Mouse (Mus musculus) heart, adult 9 months (tissue): ENCODE results near the gene Baiap2.

ENCODE experiments used
- DNase-seq, 2 experiments: peaks; one replicate each; pipeline ENCODE4 v3.0.0; 2022; ENCODE audit warnings: low spot score in 2 of 2

Gene Baiap2

DNA sequence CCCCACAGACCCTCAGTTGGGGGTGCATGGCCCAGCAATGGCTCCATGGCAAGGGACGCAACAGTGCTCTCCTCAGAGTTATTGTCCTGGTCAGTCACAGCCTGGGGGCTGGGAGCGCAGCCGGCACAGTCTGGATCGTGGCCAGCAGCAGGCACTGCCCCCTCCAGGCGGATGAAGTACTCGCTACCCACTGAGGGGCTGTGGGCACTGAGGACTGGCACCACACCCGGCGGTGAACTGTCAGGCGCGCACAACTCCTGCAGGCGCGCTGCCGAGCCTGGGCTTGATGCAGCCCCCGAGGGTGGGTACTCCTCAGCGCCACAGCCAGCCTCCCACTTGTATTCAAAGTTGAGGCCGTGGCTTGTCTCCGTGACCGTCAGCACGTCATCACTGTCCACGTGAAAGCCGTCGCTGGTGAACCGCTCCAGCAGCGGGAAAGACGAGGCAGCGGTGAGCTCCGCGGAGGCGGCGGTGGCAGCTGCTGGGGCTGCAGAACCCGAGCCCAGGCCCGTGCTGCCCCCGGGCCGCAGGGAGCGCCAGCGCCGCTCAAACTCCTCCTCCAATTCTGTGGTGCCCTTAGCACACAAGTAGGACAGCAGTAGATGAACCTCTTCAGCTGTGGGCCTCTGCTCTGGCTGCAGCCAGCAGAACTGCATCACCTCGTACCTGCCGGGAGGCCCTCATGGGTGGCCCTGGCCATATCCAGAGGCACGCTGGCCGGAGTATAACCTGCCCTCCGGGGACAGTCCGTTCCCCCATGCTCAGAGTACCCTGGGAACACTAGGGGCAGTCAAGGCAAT, 69.4 kb downstream of the Baiap2 start:
- DNase-seq, result no peak

GRCm38 (mm10) chr11:120012702-120013101, 70.1 kb downstream of the Baiap2 start:
- DNase-seq, result no peak

DNA sequence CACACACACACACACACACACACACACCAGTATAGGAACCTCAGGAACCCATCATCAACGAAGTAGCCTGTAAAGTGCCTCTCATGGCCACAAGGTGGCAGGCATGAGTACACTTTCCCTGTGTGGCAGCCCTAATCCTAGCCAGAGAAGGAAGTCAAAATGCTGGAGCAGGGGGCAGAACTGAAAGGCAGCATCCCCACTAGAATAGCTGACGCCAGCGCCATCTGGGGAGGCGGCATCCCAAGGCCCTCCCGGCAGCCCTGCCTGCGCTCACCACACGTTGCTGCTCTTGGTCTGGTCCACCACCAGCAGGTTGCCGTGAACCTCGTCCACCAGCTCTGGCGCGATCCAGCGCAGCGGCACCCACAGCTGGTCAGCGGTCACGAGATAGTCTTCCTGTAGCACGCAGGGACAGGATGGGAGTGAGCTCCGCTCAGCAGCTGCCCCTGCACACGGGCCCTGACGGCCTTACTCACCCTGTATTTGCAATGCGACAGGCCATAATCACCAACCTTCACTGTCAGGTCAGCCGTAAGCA, 70.7 kb downstream of the Baiap2 start:
- peak; percentile 82 to 84 for DNase-seq

- no peak for DNase-seq
Observed at GRCm38 (mm10) chr11:120014758-120015157, 72.2 kb downstream of the Baiap2 start.

DNA sequence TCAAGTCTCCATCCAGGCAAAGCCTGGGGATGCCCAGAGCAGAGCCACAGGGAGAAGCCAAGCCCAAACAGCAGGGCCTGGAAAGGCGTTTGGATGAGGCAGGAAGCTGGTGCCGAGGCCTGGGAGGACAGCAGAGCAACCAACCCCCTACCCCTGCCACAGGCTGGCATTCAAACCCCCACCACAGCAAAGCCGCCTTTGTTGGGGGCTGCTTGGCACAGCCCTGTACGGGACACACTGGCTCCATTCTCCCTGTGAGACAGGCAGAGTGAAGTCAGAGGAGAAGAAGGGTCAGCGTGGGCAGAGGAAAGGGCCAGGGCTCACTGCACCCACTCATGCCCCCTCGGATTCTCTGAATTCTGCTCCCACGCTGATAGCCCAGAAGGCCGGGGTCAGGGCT, 74.4 kb downstream of the Baiap2 start:
- DNase-seq, result no peak

- no peak for DNase-seq
Observed at GRCm38 (mm10) chr11:120019542-120020440, 77.2 kb downstream of the Baiap2 start.

DNA sequence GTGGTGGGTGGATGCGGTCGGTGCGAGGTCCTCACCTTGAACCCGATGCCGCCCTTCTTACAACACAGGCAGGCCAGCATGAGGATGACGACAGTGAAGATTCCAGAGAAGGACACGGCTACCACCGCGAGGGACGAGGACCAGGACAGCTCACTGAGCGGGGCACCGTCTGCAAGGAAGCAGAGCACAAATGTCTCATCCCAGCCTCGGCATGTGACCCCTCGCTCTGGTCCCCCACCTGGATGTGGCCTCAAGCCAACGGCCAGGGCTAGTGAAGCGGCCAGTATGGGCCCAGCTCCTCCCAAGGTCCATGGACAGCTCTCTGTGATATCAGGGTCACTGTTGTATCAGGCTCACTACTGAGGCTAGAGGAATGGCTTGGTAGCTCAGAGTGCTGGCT, 78.8 kb downstream of the Baiap2 start:
- DNase-seq, result no peak

- DNase-seq, result no peak
Observed at GRCm38 (mm10) chr11:120022216-120022615, 79.7 kb downstream of the Baiap2 start.

- DNase-seq, result no peak
Observed at GRCm38 (mm10) chr11:120022841-120023240, 80.3 kb downstream of the Baiap2 start.

GRCm38 (mm10) chr11:120026941-120027340, 84.4 kb downstream of the Baiap2 start:
- DNase-seq, result no peak

GRCm38 (mm10) chr11:120028319-120029092, 85.9 kb downstream of the Baiap2 start:
- no peak for DNase-seq

DNA sequence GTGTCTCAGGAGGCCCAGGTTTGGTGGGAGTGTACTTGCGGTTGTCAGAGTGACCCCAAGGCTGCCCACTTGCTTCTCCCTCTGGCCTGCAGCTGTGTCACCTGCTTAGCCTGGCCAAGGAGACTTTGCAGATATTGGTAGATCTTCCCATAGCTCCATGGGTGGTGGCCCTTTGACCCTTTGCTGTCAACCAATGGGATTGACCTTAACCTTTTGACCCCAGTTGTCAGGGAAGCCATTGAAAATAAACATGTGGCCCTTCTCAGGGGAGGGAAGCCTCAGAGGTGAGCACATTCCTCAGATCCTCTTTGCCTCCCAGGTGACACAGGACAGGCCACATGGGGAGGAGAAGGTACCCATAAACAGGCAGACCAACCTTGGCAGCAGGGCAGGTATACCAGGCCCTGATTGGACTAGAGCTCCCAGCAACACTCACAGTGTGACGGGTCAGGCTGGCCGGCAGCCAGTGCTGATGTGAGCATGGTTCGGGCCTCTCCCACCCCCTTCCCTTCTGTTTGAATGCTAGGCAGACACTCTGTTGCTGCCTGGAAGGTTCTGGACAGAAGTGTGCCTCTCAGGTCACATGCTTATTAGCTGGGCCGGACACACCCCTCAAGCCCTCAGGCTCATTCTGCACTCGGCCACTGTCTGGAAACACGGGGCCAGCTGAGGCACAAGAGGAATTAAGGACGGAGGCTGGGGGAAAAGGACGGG, 87.0 kb downstream of the Baiap2 start:
- DNase-seq, result no peak

DNA sequence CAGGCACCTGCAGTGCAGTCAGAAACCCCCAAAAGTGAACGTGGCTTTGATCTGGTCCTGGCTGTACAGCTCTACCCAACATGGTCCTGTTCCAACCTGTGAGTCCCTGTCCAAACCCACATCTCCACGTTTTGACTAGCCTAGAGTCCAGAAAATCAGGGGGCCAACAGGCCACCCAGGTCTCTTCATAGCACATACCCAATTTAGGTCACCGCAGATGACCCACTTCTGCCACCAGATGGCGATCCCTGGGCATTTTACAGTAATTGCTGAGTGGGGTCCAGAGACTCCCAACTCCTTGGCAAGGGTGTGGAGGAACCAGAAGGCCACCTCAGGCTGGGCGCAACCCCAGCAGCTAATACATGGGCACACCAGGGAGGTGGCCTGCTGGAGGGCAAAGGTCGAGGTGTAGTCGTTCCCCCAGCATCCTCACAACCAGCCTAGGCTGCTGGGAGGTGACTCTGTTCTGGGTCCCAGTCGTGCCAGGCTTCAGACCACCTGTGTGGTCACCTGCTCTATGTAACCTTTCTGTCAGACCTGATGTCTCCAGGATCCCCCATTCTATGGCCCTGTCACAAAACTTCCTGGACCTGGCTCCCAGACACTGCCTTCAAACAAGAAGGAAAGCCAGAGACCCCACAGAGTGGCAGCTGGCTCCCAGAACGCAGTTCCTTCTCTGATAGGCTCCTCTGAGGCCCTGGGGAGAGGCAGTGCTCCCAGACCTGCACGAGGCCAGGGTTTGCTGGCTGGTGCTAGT, 87.8 kb downstream of the Baiap2 start:
- DNase-seq, result peak in 1 of 2 experiments; percentile 43

DNA sequence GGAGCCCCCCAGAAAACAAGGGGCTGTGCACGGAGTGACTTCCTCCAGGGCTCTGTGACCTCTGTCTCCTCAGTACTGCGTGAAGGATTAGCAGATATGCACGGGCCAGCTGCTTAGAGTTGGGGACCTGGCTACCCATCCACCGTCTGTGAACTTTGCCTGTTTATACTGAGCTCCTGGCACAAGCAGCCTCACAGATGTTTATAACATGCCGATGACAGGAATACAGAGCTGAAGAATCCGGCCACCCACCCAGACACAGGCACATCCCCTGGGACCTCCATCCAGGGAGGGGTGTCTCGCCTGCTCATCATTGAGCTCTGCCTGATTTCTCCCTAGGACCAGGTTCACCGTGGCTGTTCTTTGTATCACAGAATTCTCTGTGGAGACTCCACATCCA, 89.5 kb downstream of the Baiap2 start:
- no peak for DNase-seq

DNA sequence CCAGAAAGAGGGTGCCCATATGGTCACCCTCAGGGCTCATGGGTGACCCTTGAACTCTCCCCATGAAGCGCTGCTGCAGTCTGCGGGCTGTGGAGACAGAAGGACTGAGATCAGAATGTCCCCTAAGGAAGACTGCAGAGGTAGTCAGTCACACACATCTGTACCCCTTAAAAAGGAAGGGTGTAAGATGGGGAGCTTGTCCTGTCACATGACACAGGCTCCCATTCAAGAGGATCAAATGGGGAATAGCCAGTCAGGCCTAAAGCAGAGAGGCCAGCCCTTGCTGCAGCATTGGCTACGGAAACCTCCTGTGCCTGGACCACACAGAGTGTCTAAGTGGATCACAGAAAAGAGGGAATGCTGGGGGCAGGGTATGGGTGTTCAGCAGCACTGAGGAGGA, 90.9 kb downstream of the Baiap2 start:
- DNase-seq, result no peak

DNA sequence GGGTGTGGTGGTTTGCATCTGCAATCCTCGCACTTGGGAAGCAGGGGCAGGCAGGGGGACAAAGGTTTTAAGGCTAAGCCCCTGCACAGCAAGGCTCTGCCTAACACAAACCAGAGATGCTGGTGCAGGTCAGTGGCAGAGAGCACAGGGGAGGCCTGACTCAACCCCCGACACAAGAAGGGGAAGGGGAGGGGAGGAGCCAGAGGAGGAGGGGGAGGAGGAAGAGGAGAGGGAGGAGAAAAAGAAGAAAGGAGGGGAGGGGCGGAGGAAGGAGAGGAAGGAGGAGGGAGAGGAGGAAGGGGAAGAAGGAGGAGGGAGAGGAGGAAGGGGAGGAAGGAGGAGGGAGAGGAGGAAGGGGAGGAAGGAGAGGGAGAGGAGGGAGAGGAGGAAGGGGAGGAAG, 91.7 kb downstream of the Baiap2 start:
- DNase-seq, result no peak

GRCm38 (mm10) chr11:120034762-120035161, 92.2 kb downstream of the Baiap2 start:
- DNase-seq, result no peak

DNA sequence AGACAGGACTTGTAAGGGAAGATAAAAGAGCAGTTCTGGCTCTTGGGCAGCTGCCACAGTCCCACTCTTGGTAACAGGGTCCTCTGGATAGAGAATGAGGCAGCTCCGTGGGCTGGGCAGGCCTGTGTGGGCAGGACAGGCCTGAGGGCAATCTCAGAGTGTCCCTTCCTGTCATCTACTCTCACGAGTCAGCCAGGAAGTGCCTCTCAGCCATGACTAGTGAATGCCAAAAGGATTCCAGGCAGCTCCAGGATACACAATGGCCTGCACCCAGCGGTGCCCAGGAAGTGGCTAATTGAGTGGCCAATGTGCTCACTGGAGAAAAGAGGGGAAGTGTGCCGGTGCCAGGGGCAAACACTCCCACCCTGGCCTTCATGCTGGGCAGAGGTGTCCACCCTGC, 97.0 kb downstream of the Baiap2 start:
- peak; percentile 31 to 47 for DNase-seq

GRCm38 (mm10) chr11:120040440-120040839, 97.9 kb downstream of the Baiap2 start:
- DNase-seq, result no peak
